Mouse (Mus musculus): ENCODE measurements at regions not wholly inside any gene's neighbourhood (a gene's known extent, or its start where the extent isn't known, plus 50 kb on each side); places are given as distances from the start of the nearest gene placed in this dataset.

- WGBS = 86% methylated on average over 1 of the region's 1 CpGs
- no peaks in the 10 kb centered on the region for H3K9me3 ChIP-seq (ENCODE audit: control insufficient read depth, low read length)
- H3K27me3 ChIP-seq (replicated peaks; ENCODE audit: control insufficient read depth, insufficient read depth, low read length) = no peaks in the 10 kb centered on the region
- H3K27ac ChIP-seq (ENCODE audit: low read length) = no peak overlapping the region
- no peak overlapping the region for H3K4me3 ChIP-seq (replicated peaks; ENCODE audit: low read length)
- ATAC-seq = no peak
- H3K4me1 ChIP-seq (replicated peaks; ENCODE audit: control insufficient read depth, insufficient read depth, low read length) = no peaks in the 10 kb centered on the region
- H3K9ac ChIP-seq (replicated peaks; ENCODE audit: low read depth, low read length) = no peak overlapping the region
- H3K36me3 ChIP-seq (ENCODE audit: control insufficient read depth, insufficient read depth) = no peaks in the 10 kb centered on the region
- H3K4me2 ChIP-seq (ENCODE audit: low read length) = no peak overlapping the region
Measured at GRCm38 (mm10) chr3:59468956-59469355, 124.8 kb upstream of the Igsf10 start.

- H3K27ac ChIP-seq (ENCODE audit: low read length) = no peak overlapping the region
- WGBS = 95% methylated on average over 3 of the region's 3 CpGs
- ATAC-seq = no peak
- no peak overlapping the region for H3K4me2 ChIP-seq (ENCODE audit: low read length)
- no peaks in the 10 kb centered on the region for H3K36me3 ChIP-seq (ENCODE audit: control insufficient read depth, insufficient read depth)
- no peaks in the 10 kb centered on the region for H3K27me3 ChIP-seq (replicated peaks; ENCODE audit: control insufficient read depth, insufficient read depth, low read length)
- H3K4me3 ChIP-seq (replicated peaks; ENCODE audit: low read length) = no peak overlapping the region
- no peaks in the 10 kb centered on the region for H3K9me3 ChIP-seq (ENCODE audit: control insufficient read depth, low read length)
- no peak overlapping the region for H3K9ac ChIP-seq (replicated peaks; ENCODE audit: low read depth, low read length)
- no peaks in the 10 kb centered on the region for H3K4me1 ChIP-seq (replicated peaks; ENCODE audit: control insufficient read depth, insufficient read depth, low read length)
Measured at GRCm38 (mm10) chr3:59462341-59463158, 118.4 kb upstream of the Igsf10 start.

DNA sequence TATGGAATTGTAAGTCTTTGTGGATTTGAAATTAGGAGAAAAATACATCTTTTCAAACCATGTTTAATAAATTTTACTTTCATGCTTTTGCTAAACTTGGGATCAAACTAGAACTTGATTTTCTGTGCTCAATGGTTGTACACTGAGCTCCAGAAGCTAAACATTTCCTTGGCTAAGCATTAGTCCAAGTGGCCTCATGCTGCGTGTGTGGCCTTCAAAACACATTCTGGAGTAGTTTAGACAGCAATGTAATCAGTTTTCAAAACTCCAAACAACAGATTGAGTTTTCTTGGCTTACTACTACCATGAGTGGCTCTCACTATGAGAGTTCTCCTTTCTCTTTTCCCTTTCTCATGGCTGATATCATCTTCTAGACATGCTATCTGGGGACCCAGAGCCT lies 112.7 kb upstream of the Igsf10 start:
- Histone ChIP-seq H3K4me2 (ENCODE audit: low read length) (no peak overlapping the region), H3K9ac (replicated peaks; ENCODE audit: low read depth, low read length) (no peak overlapping the region), H3K4me3 (replicated peaks; ENCODE audit: low read length) (no peak overlapping the region), H3K36me3 (ENCODE audit: control insufficient read depth, insufficient read depth) (no peaks in the 10 kb centered on the region), H3K27me3 (replicated peaks; ENCODE audit: control insufficient read depth, insufficient read depth, low read length) (no peaks in the 10 kb centered on the region), H3K27ac (ENCODE audit: low read length) (no peak overlapping the region), H3K4me1 (replicated peaks; ENCODE audit: control insufficient read depth, insufficient read depth, low read length) (no peaks in the 10 kb centered on the region), H3K9me3 (ENCODE audit: control insufficient read depth, low read length) (no peaks in the 10 kb centered on the region)
- 94% methylated on average over 1 of the region's 1 CpGs for WGBS
- no peak for ATAC-seq

DNA sequence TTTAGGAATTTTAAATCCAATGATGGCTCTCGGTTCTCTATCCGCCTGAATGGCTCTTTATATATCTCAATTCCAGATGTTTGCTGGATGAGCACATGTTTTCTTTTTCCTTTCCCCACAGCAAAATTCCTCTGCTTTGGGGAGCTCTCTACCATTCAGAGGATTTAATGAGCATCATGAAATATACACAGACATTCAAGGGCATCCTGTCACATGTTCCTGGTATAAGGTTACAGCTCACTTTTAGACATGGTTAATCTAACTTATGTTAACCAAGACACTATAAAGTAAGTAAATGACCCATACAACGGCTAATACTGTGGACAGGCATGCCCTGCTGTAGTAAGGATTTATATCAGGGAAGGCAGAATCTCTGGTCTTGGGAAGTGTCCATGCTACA lies 106.9 kb upstream of the Igsf10 start:
- Histone ChIP-seq H3K27me3 (replicated peaks; ENCODE audit: control insufficient read depth, insufficient read depth, low read length) (no peaks in the 10 kb centered on the region), H3K9ac (replicated peaks; ENCODE audit: low read depth, low read length) (no peak overlapping the region), H3K4me3 (replicated peaks; ENCODE audit: low read length) (no peak overlapping the region), H3K36me3 (ENCODE audit: control insufficient read depth, insufficient read depth) (no peaks in the 10 kb centered on the region), H3K4me2 (ENCODE audit: low read length) (no peak overlapping the region), H3K27ac (ENCODE audit: low read length) (no peak overlapping the region), H3K9me3 (ENCODE audit: control insufficient read depth, low read length) (no peaks in the 10 kb centered on the region), H3K4me1 (replicated peaks; ENCODE audit: control insufficient read depth, insufficient read depth, low read length) (no peaks in the 10 kb centered on the region)
- no peak for ATAC-seq
- WGBS = 83% methylated on average over 3 of the region's 3 CpGs

- H3K4me2 ChIP-seq (ENCODE audit: low read length) = no peak overlapping the region
- ATAC-seq = no peak
- no peak overlapping the region for H3K9ac ChIP-seq (replicated peaks; ENCODE audit: low read depth, low read length)
- no peak overlapping the region for H3K4me3 ChIP-seq (replicated peaks; ENCODE audit: low read length)
- H3K36me3 ChIP-seq (ENCODE audit: control insufficient read depth, insufficient read depth) = no peaks in the 10 kb centered on the region
- no peaks in the 10 kb centered on the region for H3K27me3 ChIP-seq (replicated peaks; ENCODE audit: control insufficient read depth, insufficient read depth, low read length)
- no peak overlapping the region for H3K27ac ChIP-seq (ENCODE audit: low read length)
- no peaks in the 10 kb centered on the region for H3K9me3 ChIP-seq (ENCODE audit: control insufficient read depth, low read length)
- H3K4me1 ChIP-seq (replicated peaks; ENCODE audit: control insufficient read depth, insufficient read depth, low read length) = no peaks in the 10 kb centered on the region
- 95% methylated on average over 2 of the region's 2 CpGs for WGBS
Measured at GRCm38 (mm10) chr3:59423621-59424020, 79.4 kb upstream of the Igsf10 start.

DNA sequence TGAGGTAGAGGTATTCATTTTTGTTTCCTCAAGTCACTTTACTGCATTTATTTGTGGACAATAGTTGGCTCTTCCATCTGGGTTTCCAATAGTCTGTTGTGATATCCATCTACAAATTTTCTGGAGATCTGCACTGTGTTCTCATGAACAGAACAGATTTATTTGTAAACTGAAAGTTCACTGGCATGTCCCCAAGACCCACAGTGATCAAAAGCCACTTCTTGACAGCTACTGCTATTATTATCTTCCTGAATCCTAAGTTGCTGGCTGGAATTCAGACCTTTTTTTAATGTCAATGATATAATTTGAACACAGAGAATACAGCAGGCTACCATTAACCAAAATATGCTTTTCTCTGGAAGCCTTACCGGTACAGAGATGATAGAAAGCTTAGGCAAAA lies 64.9 kb upstream of the Igsf10 start:
- no peaks in the 10 kb centered on the region for H3K27me3 ChIP-seq (replicated peaks; ENCODE audit: control insufficient read depth, insufficient read depth, low read length)
- H3K36me3 ChIP-seq (ENCODE audit: control insufficient read depth, insufficient read depth) = no peaks in the 10 kb centered on the region
- no peak for ATAC-seq
- H3K4me1 ChIP-seq (replicated peaks; ENCODE audit: control insufficient read depth, insufficient read depth, low read length) = no peaks in the 10 kb centered on the region
- no peak overlapping the region for H3K4me2 ChIP-seq (ENCODE audit: low read length)
- H3K4me3 ChIP-seq (replicated peaks; ENCODE audit: low read length) = no peak overlapping the region
- 80% methylated on average over 1 of the region's 1 CpGs for WGBS
- no peaks in the 10 kb centered on the region for H3K9me3 ChIP-seq (ENCODE audit: control insufficient read depth, low read length)
- H3K27ac ChIP-seq (ENCODE audit: low read length) = no peak overlapping the region
- H3K9ac ChIP-seq (replicated peaks; ENCODE audit: low read depth, low read length) = no peak overlapping the region

- H3K4me3 ChIP-seq (replicated peaks; ENCODE audit: low read length) = no peak overlapping the region
- no peak for ATAC-seq
- H3K27ac ChIP-seq (ENCODE audit: low read length) = no peak overlapping the region
- H3K9ac ChIP-seq (replicated peaks; ENCODE audit: low read depth, low read length) = no peak overlapping the region
- no peaks in the 10 kb centered on the region for H3K27me3 ChIP-seq (replicated peaks; ENCODE audit: control insufficient read depth, insufficient read depth, low read length)
- WGBS = 94% methylated on average over 3 of the region's 3 CpGs
- no peaks in the 10 kb centered on the region for H3K9me3 ChIP-seq (ENCODE audit: control insufficient read depth, low read length)
- H3K4me2 ChIP-seq (ENCODE audit: low read length) = no peak overlapping the region
- no peaks in the 10 kb centered on the region for H3K4me1 ChIP-seq (replicated peaks; ENCODE audit: control insufficient read depth, insufficient read depth, low read length)
- no peaks in the 10 kb centered on the region for H3K36me3 ChIP-seq (ENCODE audit: control insufficient read depth, insufficient read depth)
Measured at GRCm38 (mm10) chr3:59406035-59406434, 61.8 kb upstream of the Igsf10 start.

DNA sequence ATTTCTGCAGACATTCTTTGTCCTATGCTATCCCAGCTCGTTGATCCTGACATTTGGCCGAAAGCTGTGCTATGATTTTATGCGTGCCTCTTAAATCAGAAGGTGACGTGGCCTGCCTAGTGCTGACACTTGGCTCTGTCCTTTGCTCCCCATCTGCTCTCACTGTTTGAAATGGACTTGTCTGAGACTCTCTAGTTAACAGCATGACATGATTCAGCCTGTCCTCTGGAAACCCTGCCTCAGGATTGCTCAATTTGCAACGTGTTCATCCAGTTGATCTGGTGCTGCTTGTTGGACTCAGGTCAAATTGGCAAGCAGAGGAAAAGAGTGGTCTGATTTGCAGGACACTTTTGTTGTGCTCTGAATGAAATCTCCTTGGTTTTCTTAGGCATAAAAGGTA lies 57.7 kb upstream of the Igsf10 start:
- Histone ChIP-seq H3K9me3 (ENCODE audit: control insufficient read depth, low read length) (no peaks in the 10 kb centered on the region), H3K4me2 (ENCODE audit: low read length) (no peak overlapping the region), H3K4me1 (replicated peaks; ENCODE audit: control insufficient read depth, insufficient read depth, low read length) (no peaks in the 10 kb centered on the region), H3K27ac (ENCODE audit: low read length) (no peak overlapping the region), H3K27me3 (replicated peaks; ENCODE audit: control insufficient read depth, insufficient read depth, low read length) (no peaks in the 10 kb centered on the region), H3K4me3 (replicated peaks; ENCODE audit: low read length) (no peak overlapping the region), H3K9ac (replicated peaks; ENCODE audit: low read depth, low read length) (no peak overlapping the region), H3K36me3 (ENCODE audit: control insufficient read depth, insufficient read depth) (no peaks in the 10 kb centered on the region)
- WGBS = 61% methylated on average over 5 of the region's 5 CpGs
- ATAC-seq = peak; percentile 47; the same call in 1 of the 2 replicates

DNA sequence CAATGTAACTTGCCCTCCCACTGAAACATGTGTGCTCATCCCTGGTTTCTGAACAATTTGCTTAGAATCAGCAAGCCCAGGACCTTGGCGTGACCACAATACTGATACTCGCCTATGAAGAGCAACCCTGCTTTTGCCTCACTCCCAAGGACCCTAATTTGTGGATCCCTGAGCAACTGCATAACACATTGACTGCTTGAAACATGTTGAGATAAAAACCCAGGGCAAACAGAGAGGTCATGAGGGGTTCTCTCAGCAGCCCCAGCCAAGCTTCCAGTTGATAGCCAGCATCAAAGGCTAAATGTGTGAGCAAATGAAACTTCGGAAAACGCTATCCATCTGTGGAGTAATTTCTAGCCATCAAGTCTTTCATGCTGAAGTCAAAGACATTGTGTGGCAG lies 57.2 kb upstream of the Igsf10 start:
- no peaks in the 10 kb centered on the region for H3K27me3 ChIP-seq (replicated peaks; ENCODE audit: control insufficient read depth, insufficient read depth, low read length)
- no peaks in the 10 kb centered on the region for H3K4me1 ChIP-seq (replicated peaks; ENCODE audit: control insufficient read depth, insufficient read depth, low read length)
- no peak overlapping the region for H3K4me3 ChIP-seq (replicated peaks; ENCODE audit: low read length)
- no peaks in the 10 kb centered on the region for H3K9me3 ChIP-seq (ENCODE audit: control insufficient read depth, low read length)
- ATAC-seq = no peak; the same call in 1 of the 2 replicates
- no peak overlapping the region for H3K4me2 ChIP-seq (ENCODE audit: low read length)
- no peak overlapping the region for H3K27ac ChIP-seq (ENCODE audit: low read length)
- H3K36me3 ChIP-seq (ENCODE audit: control insufficient read depth, insufficient read depth) = no peaks in the 10 kb centered on the region
- 91% methylated on average over 4 of the region's 4 CpGs for WGBS
- H3K9ac ChIP-seq (replicated peaks; ENCODE audit: low read depth, low read length) = no peak overlapping the region
